Mouse (Mus musculus) R1 (cell line): ENCODE results near the gene Grin2d.
A peak's percentile ranks its signal among the peaks of the same experiment; 100 is the strongest.

ENCODE experiments used
- DNase-seq: peaks from one replicate; pipeline ENCODE4 v3.0.0-alpha.2; 2018; ENCODE audit warnings: low read depth, low spot score

Grin2d gene

GRCm38 (mm10) chr7:45856950-45857901, 21.0 kb downstream of the Grin2d start:
- DNase-seq: peak; percentile 89

GRCm38 (mm10) chr7:45853089-45853488, 25.1 kb downstream of the Grin2d start:
- DNase-seq: no peak

- DNase-seq: no peak
Measured at GRCm38 (mm10) chr7:45850661-45851060, 27.5 kb downstream of the Grin2d start.

- DNase-seq: no peak
Measured at GRCm38 (mm10) chr7:45848447-45849027, 29.6 kb downstream of the Grin2d start.

- no peak for DNase-seq
Measured at GRCm38 (mm10) chr7:45842950-45843744, 35.0 kb downstream of the Grin2d start.

GRCm38 (mm10) chr7:45833924-45834323, 44.3 kb downstream of the Grin2d start:
- no peak for DNase-seq

- peak; percentile 39 for DNase-seq
Measured at GRCm38 (mm10) chr7:45833148-45833790, 44.9 kb downstream of the Grin2d start.

- DNase-seq: no peak
Measured at GRCm38 (mm10) chr7:45832428-45832827, 45.8 kb downstream of the Grin2d start.

- DNase-seq: no peak
Measured at GRCm38 (mm10) chr7:45831128-45831525, 47.1 kb downstream of the Grin2d start.

GRCm38 (mm10) chr7:45830427-45831127, 47.6 kb downstream of the Grin2d start, which contains the start of gene Grwd1:
TSS of gene Grwd1 (minus strand) at chr7:45830944.
- peak; percentile 98 for DNase-seq

GRCm38 (mm10) chr7:45826631-45827030, 51.5 kb downstream of the Grin2d start:
- DNase-seq: no peak

- DNase-seq: no peak
Measured at GRCm38 (mm10) chr7:45824598-45824997, 53.6 kb downstream of the Grin2d start, which contains the start of gene Kcnj14. TSS of gene Kcnj14 (minus strand) at chr7:45824782.

GRCm38 (mm10) chr7:45820913-45821312, 57.3 kb downstream of the Grin2d start:
- no peak for DNase-seq

GRCm38 (mm10) chr7:45819843-45820242, 58.3 kb downstream of the Grin2d start:
- no peak for DNase-seq

GRCm38 (mm10) chr7:45815984-45816351, 62.2 kb downstream of the Grin2d start:
- DNase-seq: no peak

- no peak for DNase-seq
Measured at GRCm38 (mm10) chr7:45815323-45815983, 62.7 kb downstream of the Grin2d start.

GRCm38 (mm10) chr7:45814841-45815240, 63.3 kb downstream of the Grin2d start:
- DNase-seq: no peak

GRCm38 (mm10) chr7:45813787-45814779, 64.1 kb downstream of the Grin2d start, which contains the start of gene Cyth2:
TSS of gene Cyth2 (minus strand) at chr7:45814581.
- DNase-seq: peak; percentile 100

- DNase-seq: no peak
Measured at GRCm38 (mm10) chr7:45812921-45813320, 65.3 kb downstream of the Grin2d start.
